Mouse (Mus musculus): ENCODE measurements around the gene Tmem190. TPM values are rescaled to one million over a fixed set of nuclear protein-coding genes. Genes with fewer than 3 reads are reported as not detected.

Gene Tmem190
- polyA plus RNA-seq, 1 experiment from 2014 or later = not detected

- DNase-seq (ENCODE audit: low spot score, missing footprints) (no peak), ATAC-seq (ENCODE audit: low FRiP score) (no peak)
- no peak overlapping the region for H3K4me2 ChIP-seq
- H3K9me3 ChIP-seq (ENCODE audit: control insufficient read depth, low read length) = no peaks in the 10 kb centered on the region
- H3K9ac ChIP-seq (ENCODE audit: low read length) = no peak overlapping the region
- WGBS = 76% methylated on average over 2 of the region's 2 CpGs
- no peak overlapping the region for H3K4me3 ChIP-seq (ENCODE audit: low read depth, low read length)
- no peaks in the 10 kb centered on the region for H3K27me3 ChIP-seq (ENCODE audit: control insufficient read depth, insufficient read depth, low read length)
- H3K36me3 ChIP-seq (ENCODE audit: control insufficient read depth, insufficient read depth, low read length) = no peaks in the 10 kb centered on the region
- peaks cover 19% of the 10 kb centered on the region for H3K4me1 ChIP-seq (ENCODE audit: control insufficient read depth, insufficient read depth, low read length)
- no peak overlapping the region for H3K27ac ChIP-seq (ENCODE audit: low read depth, low read length)
Observed at GRCm38 (mm10) chr7:4743354-4743753, 39.4 kb upstream of the Tmem190 start.

GRCm38 (mm10) chr7:4744886-4745285 is 37.9 kb upstream of the Tmem190 start:
- Histone ChIP-seq H3K9ac (ENCODE audit: low read length) (no peak overlapping the region), H3K9me3 (ENCODE audit: control insufficient read depth, low read length) (no peaks in the 10 kb centered on the region), H3K4me2 (no peak overlapping the region), H3K36me3 (ENCODE audit: control insufficient read depth, insufficient read depth, low read length) (no peaks in the 10 kb centered on the region), H3K27me3 (ENCODE audit: control insufficient read depth, insufficient read depth, low read length) (no peaks in the 10 kb centered on the region), H3K27ac (ENCODE audit: low read depth, low read length) (no peak overlapping the region), H3K4me3 (ENCODE audit: low read depth, low read length) (no peak overlapping the region), H3K4me1 (ENCODE audit: control insufficient read depth, insufficient read depth, low read length) (peaks cover 19% of the 10 kb centered on the region)
- WGBS = 97% methylated on average over 6 of the region's 6 CpGs
- DNase-seq (ENCODE audit: low spot score, missing footprints) (no peak), ATAC-seq (ENCODE audit: low FRiP score) (no peak)

- no peak overlapping the region for H3K27ac ChIP-seq (ENCODE audit: low read depth, low read length)
- H3K27me3 ChIP-seq (ENCODE audit: control insufficient read depth, insufficient read depth, low read length) = no peaks in the 10 kb centered on the region
- no peaks in the 10 kb centered on the region for H3K9me3 ChIP-seq (ENCODE audit: control insufficient read depth, low read length)
- H3K4me2 ChIP-seq = no peak overlapping the region
- peaks cover 9% of the 10 kb centered on the region for H3K4me1 ChIP-seq (ENCODE audit: control insufficient read depth, insufficient read depth, low read length)
- DNase-seq (ENCODE audit: low spot score, missing footprints) (no peak), ATAC-seq (ENCODE audit: low FRiP score) (no peak)
- no peak overlapping the region for H3K9ac ChIP-seq (ENCODE audit: low read length)
- 86% methylated on average over 22 of the region's 22 CpGs for WGBS
- no peaks in the 10 kb centered on the region for H3K36me3 ChIP-seq (ENCODE audit: control insufficient read depth, insufficient read depth, low read length)
- H3K4me3 ChIP-seq (ENCODE audit: low read depth, low read length) = no peak overlapping the region
Observed at GRCm38 (mm10) chr7:4746326-4746980, 36.3 kb upstream of the Tmem190 start.

- no peaks in the 10 kb centered on the region for H3K9me3 ChIP-seq (ENCODE audit: control insufficient read depth, low read length)
- H3K27me3 ChIP-seq (ENCODE audit: control insufficient read depth, insufficient read depth, low read length) = no peaks in the 10 kb centered on the region
- no peak overlapping the region for H3K9ac ChIP-seq (ENCODE audit: low read length)
- no peak overlapping the region for H3K4me2 ChIP-seq
- ATAC-seq (ENCODE audit: low FRiP score) (no peak), DNase-seq (ENCODE audit: low spot score, missing footprints) (no peak)
- H3K4me1 ChIP-seq (ENCODE audit: control insufficient read depth, insufficient read depth, low read length) = peaks cover 6% of the 10 kb centered on the region
- WGBS = 78% methylated on average over 9 of the region's 9 CpGs
- H3K36me3 ChIP-seq (ENCODE audit: control insufficient read depth, insufficient read depth, low read length) = no peaks in the 10 kb centered on the region
- H3K4me3 ChIP-seq (ENCODE audit: low read depth, low read length) = no peak overlapping the region
- H3K27ac ChIP-seq (ENCODE audit: low read depth, low read length) = no peak overlapping the region
Observed at GRCm38 (mm10) chr7:4747156-4747899, 35.4 kb upstream of the Tmem190 start.

GRCm38 (mm10) chr7:4748321-4748720 is 34.4 kb upstream of the Tmem190 start:
- Histone ChIP-seq H3K27ac (ENCODE audit: low read depth, low read length) (no peak overlapping the region), H3K9ac (ENCODE audit: low read length) (no peak overlapping the region), H3K36me3 (ENCODE audit: control insufficient read depth, insufficient read depth, low read length) (no peaks in the 10 kb centered on the region), H3K4me3 (ENCODE audit: low read depth, low read length) (no peak overlapping the region), H3K9me3 (ENCODE audit: control insufficient read depth, low read length) (no peaks in the 10 kb centered on the region), H3K4me2 (no peak overlapping the region), H3K27me3 (ENCODE audit: control insufficient read depth, insufficient read depth, low read length) (no peaks in the 10 kb centered on the region), H3K4me1 (ENCODE audit: control insufficient read depth, insufficient read depth, low read length) (peaks cover 12% of the 10 kb centered on the region)
- DNase-seq (ENCODE audit: low spot score, missing footprints) (no peak), ATAC-seq (ENCODE audit: low FRiP score) (no peak)
- WGBS = 79% methylated on average over 4 of the region's 4 CpGs

GRCm38 (mm10) chr7:4749169-4749568 is 33.6 kb upstream of the Tmem190 start:
- 80% methylated on average over 2 of the region's 2 CpGs for WGBS
- Histone ChIP-seq H3K4me2 (no peak overlapping the region), H3K27ac (ENCODE audit: low read depth, low read length) (no peak overlapping the region), H3K27me3 (ENCODE audit: control insufficient read depth, insufficient read depth, low read length) (no peaks in the 10 kb centered on the region), H3K4me3 (ENCODE audit: low read depth, low read length) (no peak overlapping the region), H3K36me3 (ENCODE audit: control insufficient read depth, insufficient read depth, low read length) (no peaks in the 10 kb centered on the region), H3K4me1 (ENCODE audit: control insufficient read depth, insufficient read depth, low read length) (peaks cover 12% of the 10 kb centered on the region), H3K9ac (ENCODE audit: low read length) (no peak overlapping the region), H3K9me3 (ENCODE audit: control insufficient read depth, low read length) (no peaks in the 10 kb centered on the region)
- DNase-seq (ENCODE audit: low spot score, missing footprints) (no peak), ATAC-seq (ENCODE audit: low FRiP score) (no peak)

- H3K4me1 ChIP-seq (ENCODE audit: control insufficient read depth, insufficient read depth, low read length) = peaks cover 12% of the 10 kb centered on the region
- peak overlapping the region; percentile 51 for H3K4me2 ChIP-seq
- H3K4me3 ChIP-seq (ENCODE audit: low read depth, low read length) = peak overlapping the region; percentile 30
- no peaks in the 10 kb centered on the region for H3K36me3 ChIP-seq (ENCODE audit: control insufficient read depth, insufficient read depth, low read length)
- WGBS = 2% methylated on average over 30 of the region's 30 CpGs
- ATAC-seq (ENCODE audit: low FRiP score) (peak; percentile 82), DNase-seq (ENCODE audit: low spot score, missing footprints) (no peak)
- no peak overlapping the region for H3K27ac ChIP-seq (ENCODE audit: low read depth, low read length)
- H3K9ac ChIP-seq (ENCODE audit: low read length) = peak overlapping the region; percentile 49
- H3K27me3 ChIP-seq (ENCODE audit: control insufficient read depth, insufficient read depth, low read length) = no peaks in the 10 kb centered on the region
- no peaks in the 10 kb centered on the region for H3K9me3 ChIP-seq (ENCODE audit: control insufficient read depth, low read length)
Observed at GRCm38 (mm10) chr7:4751971-4752820, 30.5 kb upstream of the Tmem190 start.

GRCm38 (mm10) chr7:4752821-4753570 is 29.7 kb upstream of the Tmem190 start, which contains the start of gene Cox6b2:
TSS of gene Cox6b2 (minus strand) at chr7:4753094.
- H3K27me3 ChIP-seq (ENCODE audit: control insufficient read depth, insufficient read depth, low read length) = no peaks in the 10 kb centered on the region

More at GRCm38 (mm10) chr7:4752821-4753570, 29.7 kb upstream of the Tmem190 start, which contains the start of gene Cox6b2:
- no peak within 1 kb of the TSS for H3K27ac ChIP-seq (ENCODE audit: low read depth, low read length)
- no peaks in the 10 kb centered on the region for H3K9me3 ChIP-seq (ENCODE audit: control insufficient read depth, low read length)
- H3K36me3 ChIP-seq (ENCODE audit: control insufficient read depth, insufficient read depth, low read length) = no peaks in the 10 kb centered on the region
- H3K9ac ChIP-seq (ENCODE audit: low read length) = peak within 1 kb of the TSS; percentile 51
- H3K4me1 ChIP-seq (ENCODE audit: control insufficient read depth, insufficient read depth, low read length) = peaks cover 12% of the 10 kb centered on the region
- ATAC-seq (ENCODE audit: low FRiP score) (peak; percentile 94), DNase-seq (ENCODE audit: low spot score, missing footprints) (peak; percentile 98)
- H3K4me2 ChIP-seq = peak within 1 kb of the TSS; percentile 51
- 4% methylated on average over 24 of the region's 24 CpGs for WGBS
- peak within 1 kb of the TSS; percentile 30 for H3K4me3 ChIP-seq (ENCODE audit: low read depth, low read length)

All from midbrain, embryonic 11.5 days (tissue).